Mouse (Mus musculus) bone marrow macrophage, adult 2 months (primary cell): Measurements from ENCODE around the gene Fcgr3.

Experiments used
- CTCF ChIP-seq: IDR thresholded peaks from 2 replicates; pipeline ENCODE4 v1.5.1; 2012; ENCODE audit warnings: low read depth, mild to moderate bottlenecking, low read length, moderate library complexity
- POLR2A ChIP-seq: IDR thresholded peaks from 2 replicates; pipeline ENCODE4 v1.6.1; 2012; ENCODE audit warnings: mild to moderate bottlenecking, low read depth, low read length, borderline replicate concordance

- TF ChIP-seq CTCF (no peak), POLR2A (no peak)
Observed at GRCm38 (mm10) chr1:171109620-171110019, 44.9 kb upstream of the Fcgr3 start.
